Mouse (Mus musculus) neural tube, embryonic 13.5 days (tissue): ENCODE results near the gene Fgf11. TPM values are rescaled to one million over a fixed set of nuclear protein-coding genes. Genes with fewer than 3 reads are reported as not detected.

ENCODE experiments used
- ATAC-seq: fragments of 200-750 bp; cut with Nextera tagmentation; 2 replicates; pipeline ENCODE4 v1.8.0; 2017; ENCODE audit warnings: low read depth, mild to moderate bottlenecking, moderate TSS enrichment, moderate library complexity
- H3K27ac ChIP-seq: fragments of 300-500 bp; sonication (generic); replicated peaks from 2 replicates; pipeline ENCODE4 v1.5.1; 2015; ENCODE audit warnings: moderate library complexity, mild to moderate bottlenecking, inconsistent platforms
- H3K27me3 ChIP-seq: fragments of 300-500 bp; sonication (generic); 2 replicates; pipeline ENCODE4 v1.6.1; 2015; ENCODE audit warnings: mild to moderate bottlenecking, inconsistent platforms
- H3K36me3 ChIP-seq: fragments of 300-500 bp; sonication (generic); 2 replicates; pipeline ENCODE4 v1.6.1; 2015; ENCODE audit warnings: mild to moderate bottlenecking, inconsistent platforms
- H3K4me1 ChIP-seq: fragments of 300-500 bp; sonication (generic); replicated peaks from 2 replicates; pipeline ENCODE4 v1.6.1; 2015; ENCODE audit warnings: inconsistent platforms
- H3K4me2 ChIP-seq: fragments of 300-500 bp; sonication (generic); 2 replicates; pipeline ENCODE4 v1.6.1; 2015; ENCODE audit warnings: inconsistent platforms, mild to moderate bottlenecking, moderate library complexity
- H3K4me3 ChIP-seq: fragments of 300-500 bp; sonication (generic); 2 replicates; pipeline ENCODE4 v1.5.1; 2015; ENCODE audit warnings: mild to moderate bottlenecking, inconsistent platforms
- H3K9ac ChIP-seq: fragments of 300-500 bp; sonication (generic); 2 replicates; pipeline ENCODE4 v1.6.1; 2015; ENCODE audit warnings: moderate library complexity, mild to moderate bottlenecking, inconsistent platforms
- H3K9me3 ChIP-seq: fragments of 300-500 bp; sonication (generic); 2 replicates; pipeline ENCODE4 v1.6.1; 2016; ENCODE audit warnings: inconsistent platforms
- WGBS: fragments of 180-500 bp; shearing (Covaris S2); methylation state at CpG from one replicate; pipeline ENCODE4 v1.1.7; 2015; 5-methylcytosine and 5-hydroxymethylcytosine counted together
- polyA plus RNA-seq: library from polyadenylated mRNA; unstranded; fragments of >200 nt; fragmentation: Nextera tagmentation; extraction: Ambion mirVana; gene quantifications from 2 replicates; pipeline ENCODE4 v1.2.1, GENCODE M21; 2015

The Fgf11 gene
- polyA plus RNA-seq, 1 experiment from 2014 or later = 6.8 TPM

- Histone ChIP-seq H3K27ac (peak overlapping the region; percentile 98), H3K4me1 (peaks cover 40% of the 10 kb centered on the region), H3K9me3 (no peaks in the 10 kb centered on the region), H3K9ac (peak overlapping the region; percentile 97), H3K4me2 (peak overlapping the region; percentile 99), H3K36me3 (peaks cover 19% of the 10 kb centered on the region), H3K27me3 (no peaks in the 10 kb centered on the region), H3K4me3 (peak overlapping the region; percentile 93)
- peak; percentile 4; the same call in 1 of the 2 replicates for ATAC-seq
- 1% methylated on average over 51 of the region's 52 CpGs for WGBS
Observed at GRCm38 (mm10) chr11:69836703-69837576, 35.3 kb upstream of the Fgf11 start.

GRCm38 (mm10) chr11:69835966-69836335 lies 34.3 kb upstream of the Fgf11 start:
- WGBS = 0% methylated on average over 4 of the region's 4 CpGs
- no peak for ATAC-seq
- Histone ChIP-seq H3K27me3 (no peaks in the 10 kb centered on the region), H3K4me3 (peak overlapping the region; percentile 93), H3K27ac (peak overlapping the region; percentile 98), H3K4me1 (peaks cover 45% of the 10 kb centered on the region), H3K4me2 (peak overlapping the region; percentile 99), H3K36me3 (peaks cover 27% of the 10 kb centered on the region), H3K9ac (peak overlapping the region; percentile 97), H3K9me3 (no peaks in the 10 kb centered on the region)

- Histone ChIP-seq H3K27ac (peak overlapping the region; percentile 98), H3K9me3 (no peaks in the 10 kb centered on the region), H3K36me3 (peaks cover 32% of the 10 kb centered on the region), H3K9ac (peak overlapping the region; percentile 97), H3K4me2 (peak overlapping the region; percentile 99), H3K4me1 (peaks cover 46% of the 10 kb centered on the region), H3K4me3 (peak overlapping the region; percentile 93), H3K27me3 (no peaks in the 10 kb centered on the region)
- ATAC-seq = no peak
- 0% methylated on average over 9 of the region's 9 CpGs for WGBS
Observed at GRCm38 (mm10) chr11:69835326-69835965, 33.8 kb upstream of the Fgf11 start.

GRCm38 (mm10) chr11:69834001-69834549 lies 32.4 kb upstream of the Fgf11 start:
- Histone ChIP-seq H3K4me3 (peak overlapping the region; percentile 93), H3K27ac (peak overlapping the region; percentile 98), H3K4me2 (peak overlapping the region; percentile 99), H3K9ac (peak overlapping the region; percentile 97), H3K36me3 (peaks cover 41% of the 10 kb centered on the region), H3K4me1 (peaks cover 46% of the 10 kb centered on the region), H3K27me3 (no peaks in the 10 kb centered on the region), H3K9me3 (no peaks in the 10 kb centered on the region)
- 5% methylated on average over 45 of the region's 48 CpGs for WGBS
- ATAC-seq = no peak

GRCm38 (mm10) chr11:69833554-69833953 lies 31.9 kb upstream of the Fgf11 start:
- no peak for ATAC-seq
- Histone ChIP-seq H3K36me3 (peaks cover 46% of the 10 kb centered on the region), H3K4me3 (peak overlapping the region; percentile 93), H3K9me3 (no peaks in the 10 kb centered on the region), H3K9ac (peak overlapping the region; percentile 97), H3K27me3 (no peaks in the 10 kb centered on the region), H3K4me1 (peaks cover 47% of the 10 kb centered on the region), H3K27ac (peak overlapping the region; percentile 98; the same call in 1 of the 2 replicates), H3K4me2 (peak overlapping the region; percentile 99)
- 50% methylated on average over 8 of the region's 8 CpGs for WGBS

GRCm38 (mm10) chr11:69828832-69829231 lies 27.2 kb upstream of the Fgf11 start:
- Histone ChIP-seq H3K9ac (no peak overlapping the region), H3K4me2 (no peak overlapping the region), H3K4me1 (peaks cover 24% of the 10 kb centered on the region), H3K4me3 (no peak overlapping the region), H3K27ac (no peak overlapping the region), H3K36me3 (peaks cover 93% of the 10 kb centered on the region), H3K9me3 (no peaks in the 10 kb centered on the region), H3K27me3 (no peaks in the 10 kb centered on the region)
- ATAC-seq = no peak
- 55% methylated on average over 5 of the region's 5 CpGs for WGBS

GRCm38 (mm10) chr11:69823456-69823855 lies 21.8 kb upstream of the Fgf11 start:
- Histone ChIP-seq H3K4me1 (no peaks in the 10 kb centered on the region), H3K36me3 (peaks cover 50% of the 10 kb centered on the region), H3K9ac (no peak overlapping the region), H3K9me3 (no peaks in the 10 kb centered on the region), H3K4me2 (no peak overlapping the region), H3K27ac (no peak overlapping the region), H3K27me3 (no peaks in the 10 kb centered on the region), H3K4me3 (no peak overlapping the region)
- WGBS = 65% methylated on average over 2 of the region's 2 CpGs
- no peak for ATAC-seq

- no peaks in the 10 kb centered on the region for H3K4me1 ChIP-seq
- ATAC-seq = no peak
- no peak within 1 kb of the TSS for H3K27ac ChIP-seq
- no peaks in the 10 kb centered on the region for H3K27me3 ChIP-seq
- no peak within 1 kb of the TSS for H3K9ac ChIP-seq
- H3K4me3 ChIP-seq = no peak within 1 kb of the TSS
- H3K9me3 ChIP-seq = peaks cover 6% of the 10 kb centered on the region; the same call in 1 of the 2 replicates
- 89% methylated on average over 3 of the region's 3 CpGs for WGBS
- H3K4me2 ChIP-seq = no peak within 1 kb of the TSS
- peaks cover 36% of the 10 kb centered on the region for H3K36me3 ChIP-seq
Observed at GRCm38 (mm10) chr11:69822080-69822479, 20.4 kb upstream of the Fgf11 start, which contains the start of gene Spem1. Gene Spem1 (minus strand): TSS chr11:69822180.

GRCm38 (mm10) chr11:69818871-69819270 lies 17.2 kb upstream of the Fgf11 start:
- Histone ChIP-seq H3K9ac (no peak overlapping the region), H3K4me1 (no peaks in the 10 kb centered on the region), H3K9me3 (peaks cover 6% of the 10 kb centered on the region; the same call in 1 of the 2 replicates), H3K36me3 (peaks cover 5% of the 10 kb centered on the region; the same call in 1 of the 2 replicates), H3K4me2 (no peak overlapping the region), H3K27me3 (no peaks in the 10 kb centered on the region), H3K4me3 (no peak overlapping the region), H3K27ac (no peak overlapping the region)
- 89% methylated on average over 8 of the region's 8 CpGs for WGBS
- ATAC-seq = no peak

- H3K36me3 ChIP-seq = no peaks in the 10 kb centered on the region
- H3K9me3 ChIP-seq = peaks cover 6% of the 10 kb centered on the region; the same call in 1 of the 2 replicates
- H3K4me2 ChIP-seq = no peak within 1 kb of the TSS
- H3K4me3 ChIP-seq = no peak within 1 kb of the TSS
- H3K27ac ChIP-seq = no peak within 1 kb of the TSS
- 83% methylated on average over 2 of the region's 2 CpGs for WGBS
- H3K4me1 ChIP-seq = no peaks in the 10 kb centered on the region
- no peaks in the 10 kb centered on the region for H3K27me3 ChIP-seq
- no peak within 1 kb of the TSS for H3K9ac ChIP-seq
- ATAC-seq = no peak
Observed at GRCm38 (mm10) chr11:69818365-69818764, 16.7 kb upstream of the Fgf11 start, which contains the start of gene Spem2. Gene Spem2 (minus strand): TSS chr11:69818465.

GRCm38 (mm10) chr11:69816520-69816919 lies 14.9 kb upstream of the Fgf11 start:
- Histone ChIP-seq H3K9ac (no peak overlapping the region), H3K4me3 (no peak overlapping the region), H3K4me1 (no peaks in the 10 kb centered on the region), H3K27me3 (no peaks in the 10 kb centered on the region), H3K9me3 (peaks cover 6% of the 10 kb centered on the region; the same call in 1 of the 2 replicates), H3K4me2 (no peak overlapping the region), H3K36me3 (no peaks in the 10 kb centered on the region), H3K27ac (no peak overlapping the region)
- 91% methylated on average over 12 of the region's 12 CpGs for WGBS
- no peak for ATAC-seq

GRCm38 (mm10) chr11:69815155-69815554 lies 13.5 kb upstream of the Fgf11 start, which contains the start of gene Gm39566:
Gene Gm39566 (minus strand): TSS chr11:69815298.
- 65% methylated on average over 10 of the region's 10 CpGs for WGBS

More at GRCm38 (mm10) chr11:69815155-69815554, 13.5 kb upstream of the Fgf11 start, which contains the start of gene Gm39566:
- Histone ChIP-seq H3K9ac (no peak within 1 kb of the TSS), H3K4me2 (no peak within 1 kb of the TSS), H3K4me3 (no peak within 1 kb of the TSS), H3K27me3 (no peaks in the 10 kb centered on the region), H3K4me1 (no peaks in the 10 kb centered on the region), H3K36me3 (no peaks in the 10 kb centered on the region), H3K9me3 (peaks cover 6% of the 10 kb centered on the region; the same call in 1 of the 2 replicates), H3K27ac (no peak within 1 kb of the TSS)
- ATAC-seq = no peak
